Mouse (Mus musculus) bone marrow, adult 2 months (tissue): Measurements from ENCODE around the gene Tuba3b.

Experiments used
- CTCF ChIP-seq: fragments of 200-500 bp; IDR thresholded peaks from 2 replicates; pipeline ENCODE4 v1.5.1; 2011; ENCODE audit warnings: low read length, control low read depth; ENCODE audit not compliant: control insufficient read depth, insufficient read depth
- POLR2A ChIP-seq: fragments of 200-500 bp; IDR thresholded peaks from 2 replicates; pipeline ENCODE4 v1.6.1; 2011; ENCODE audit warnings: low read depth, mild to moderate bottlenecking, control low read depth, low read length, borderline replicate concordance; ENCODE audit not compliant: control insufficient read depth

- TF ChIP-seq CTCF = no peak
- TF ChIP-seq POLR2A = no peak
Observed at GRCm38 (mm10) chr6:145630269-145630668, 14.7 kb downstream of the Tuba3b start.
